Comparison of ENCODE assay signal across 15 mouse cellular contexts in the genomic region with DNA sequence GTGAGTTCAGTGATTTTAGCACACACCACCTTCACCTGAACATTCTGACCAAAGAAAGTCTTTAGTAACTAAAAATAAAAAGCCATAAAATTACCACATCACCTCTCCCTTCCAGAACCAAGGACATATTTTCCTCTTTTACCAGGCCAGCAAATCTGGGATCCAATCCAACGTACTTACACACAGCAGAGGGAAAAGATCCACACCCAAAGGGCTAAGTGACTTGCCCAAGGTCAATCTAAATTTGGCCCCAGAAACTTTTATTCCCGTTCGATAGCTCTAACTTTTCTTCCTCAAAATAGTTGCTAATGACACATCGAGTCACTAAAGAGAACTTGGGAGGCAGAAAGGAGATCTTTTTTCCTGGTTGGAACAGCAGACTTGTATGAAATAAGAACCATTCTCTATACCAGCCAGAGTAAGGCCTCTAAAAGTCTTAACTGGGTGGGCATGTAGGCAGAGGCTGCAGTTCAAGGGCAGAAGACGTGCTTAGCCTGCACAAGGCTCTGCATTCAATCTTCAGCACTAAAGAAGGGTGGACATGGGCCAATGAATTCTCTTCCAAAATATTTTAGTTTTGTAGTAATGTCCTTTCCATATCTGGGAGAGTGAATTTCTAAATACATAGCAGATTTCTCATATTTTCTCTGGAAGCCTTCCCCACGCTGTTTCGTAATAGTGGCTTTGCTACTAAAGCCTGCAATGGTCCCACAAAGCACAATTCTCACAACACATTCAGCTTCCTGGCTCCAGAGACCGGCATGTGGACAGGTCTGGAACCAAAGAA. TPM values are rescaled to one million over a fixed set of nuclear protein-coding genes. Genes with fewer than 3 reads are reported as not detected.
DNase-seq lines count a peak whose midpoint lies in the region; ATAC-seq and TF ChIP-seq lines count a peak whose summit lies in the region.
"Had no signal": no experiment of that assay in that cellular context is flagged by ENCODE, and none has a peak within 500 bp of the region (broad histone marks: within the 10 kb centered on the region; RNA-seq: fewer than 3 reads in every experiment).

No protein-coding gene starts in this region.

- H3K27ac ChIP-seq in testis, adult 2 months (ENCODE audit: control insufficient read depth, insufficient read depth, low read depth, low read length): peak overlapping the region; percentile 56; the same call in 1 of the 2 replicates
- H3K27ac ChIP-seq in stomach, embryonic 16.5 days (ENCODE audit: low read length): peak overlapping the region; percentile 55
- H3K27ac ChIP-seq: embryonic facial prominence, embryonic 12.5 days; kidney, postnatal 0 days; midbrain, embryonic 10.5 days had no signal

- H3K4me2 ChIP-seq in stomach, embryonic 16.5 days (ENCODE audit: low read depth, low read length): no peak overlapping the region
- H3K4me2 ChIP-seq: embryonic facial prominence, embryonic 12.5 days; limb, embryonic 13.5 days had no signal

- no peaks in the 10 kb centered on the region for H3K9me3 ChIP-seq in stomach, embryonic 16.5 days (replicated peaks; ENCODE audit: control insufficient read depth, low read length)
- H3K9me3 ChIP-seq: embryonic facial prominence, embryonic 12.5 days; limb, embryonic 13.5 days; midbrain, embryonic 10.5 days had no signal

- no peak overlapping the region for H3K4me3 ChIP-seq in testis, adult 2 months (ENCODE audit: control insufficient read depth, low read depth, low read length)
- H3K4me3 ChIP-seq in stomach, embryonic 16.5 days (replicated peaks; ENCODE audit: low read length): no peak overlapping the region
- H3K4me3 ChIP-seq: embryonic facial prominence, embryonic 12.5 days; limb, embryonic 13.5 days; midbrain, embryonic 10.5 days had no signal

- no peaks in the 10 kb centered on the region for H3K36me3 ChIP-seq in testis, adult 2 months (ENCODE audit: control insufficient read depth, insufficient read depth, low read length)
- H3K36me3 ChIP-seq in stomach, embryonic 16.5 days (ENCODE audit: control insufficient read depth, insufficient read depth, low read length): no peaks in the 10 kb centered on the region
- H3K36me3 ChIP-seq: embryonic facial prominence, embryonic 12.5 days; limb, embryonic 13.5 days; midbrain, embryonic 10.5 days had no signal

- no peak for TF ChIP-seq CTCF in testis, adult 2 months (IDR thresholded peaks at IDR 0.05; ENCODE audit: control insufficient read depth, insufficient read depth, insufficient replicate concordance, low read depth, low read length)

- peak; percentile 64; the same call in 1 of the 2 replicates for ATAC-seq in stomach, embryonic 16.5 days (ENCODE audit: insufficient read depth, low FRiP score)

- intact Hi-C loops in heart, postnatal 10 days (cut with DNase I): no loop called here

- TF ChIP-seq POLR2A in testis, adult 2 months (IDR thresholded peaks at IDR 0.05; ENCODE audit: control insufficient read depth, low read depth, low read length): no peak

- H3K4me1 ChIP-seq in testis, adult 2 months (ENCODE audit: control insufficient read depth, insufficient read depth, low read length): no peaks in the 10 kb centered on the region; the same call in 1 of the 2 replicates
- H3K4me1 ChIP-seq in stomach, embryonic 16.5 days (ENCODE audit: control insufficient read depth, insufficient read depth, low read length): no peaks in the 10 kb centered on the region
- H3K4me1 ChIP-seq: embryonic facial prominence, embryonic 12.5 days; midbrain, embryonic 10.5 days had no signal

- peak; percentile 54 for DNase-seq in adrenal gland, adult 2 months
- no peak for DNase-seq in adrenal gland, postnatal 4 days (ENCODE audit: low spot score in 2 of 2)
- no peak for DNase-seq in testis, postnatal 10 days (ENCODE audit: low spot score)
- peak; percentile 72 to 76 for DNase-seq in heart, postnatal 10 days
- DNase-seq in Muller cell, postnatal 12 days (ENCODE audit: inconsistent ontology term): no peak
- DNase-seq in MN1 (ENCODE audit: low spot score): no peak

- H3K9ac ChIP-seq in stomach, embryonic 16.5 days (ENCODE audit: low read length): no peak overlapping the region
- H3K9ac ChIP-seq: embryonic facial prominence, embryonic 12.5 days; limb, embryonic 13.5 days had no signal

- WGBS in stomach, embryonic 16.5 days: 56% methylated on average over 8 of the region's 8 CpGs

- no peaks in the 10 kb centered on the region for H3K27me3 ChIP-seq in testis, adult 2 months (ENCODE audit: control insufficient read depth, insufficient read depth, low read length)
- no peaks in the 10 kb centered on the region for H3K27me3 ChIP-seq in stomach, embryonic 16.5 days (ENCODE audit: control insufficient read depth, insufficient read depth, low read length)
- H3K27me3 ChIP-seq: embryonic facial prominence, embryonic 12.5 days had no signal

RNA-seq across cellular contexts. Expression of a gene that starts 42.7 kb away (rescaled TPM):
- total RNA-seq in adrenal gland, adult 2 months (2021): under 1 TPM; 0.52 to 0.58 TPM
- not detected in 2 replicates for polyA plus RNA-seq in adrenal gland, adult 2 months (2012; rRNA removed)
- 1 to 10 TPM; 2.2 to 3.1 TPM for total RNA-seq in adrenal gland, postnatal 4 days (2021)
- 2.9 and 5.3 TPM in 2 replicates for polyA plus RNA-seq in testis, adult 2 months (2012; rRNA removed)
- total RNA-seq in heart, postnatal 10 days (2021): under 1 TPM; 0.67 to 0.79 TPM
- polyA plus RNA-seq in stomach, embryonic 16.5 days (2015; fragmentation: Nextera tagmentation; extraction: Ambion mirVana): 1.6 and 1.7 TPM in 2 replicates
- polyA plus RNA-seq: spleen, adult 2 months had no signal

RNA-seq across cellular contexts. Expression of a gene that starts 43.6 kb away (rescaled TPM):
- not detected for total RNA-seq in adrenal gland, adult 2 months (2021)
- polyA plus RNA-seq in adrenal gland, adult 2 months (2012; rRNA removed): not detected in 2 replicates
- total RNA-seq in adrenal gland, postnatal 4 days (2021): not detected
- not detected in 2 replicates for polyA plus RNA-seq in testis, adult 2 months (2012; rRNA removed)
- total RNA-seq in heart, postnatal 10 days (2021): not detected
- not detected in 2 replicates for polyA plus RNA-seq in stomach, embryonic 16.5 days (2015; fragmentation: Nextera tagmentation; extraction: Ambion mirVana)
- total RNA-seq: gastrocnemius, postnatal 4 days had no signal
- polyA plus RNA-seq: kidney, postnatal 0 days; limb, embryonic 13.5 days; neural tube, embryonic 14.5 days; spleen, adult 2 months had no signal

Comparison
In these comparisons a context has a peak if more than half of its experiments do, and no peak if none do; other contexts are left out.
1. DNase-seq: peak in adrenal gland, adult 2 months (single experiment) and heart, postnatal 10 days (2 of 2); none in adrenal gland, postnatal 4 days (0 of 2), testis, postnatal 10 days (single experiment), Muller cell, postnatal 12 days (single experiment) and MN1 (single experiment).